Mouse (Mus musculus) activated CD4-positive, CD25-positive, alpha-beta regulatory T cell (primary cell): Measurements from ENCODE around the gene Samd13. TPM values are rescaled to one million over a fixed set of nuclear protein-coding genes. Genes with fewer than 3 reads are reported as not detected.

Experiments used
- polyA plus RNA-seq, 2 experiments: library from polyadenylated mRNA; unstranded; fragments of 100-300 nt; shearing (Covaris generic); gene quantifications; one replicate each; pipeline ENCODE4 v1.2.1; 2017

The Samd13 gene
- polyA plus RNA-seq, result under 1 TPM in 1 of 2 experiments, not detected in 1; 0.84 TPM

DNA sequence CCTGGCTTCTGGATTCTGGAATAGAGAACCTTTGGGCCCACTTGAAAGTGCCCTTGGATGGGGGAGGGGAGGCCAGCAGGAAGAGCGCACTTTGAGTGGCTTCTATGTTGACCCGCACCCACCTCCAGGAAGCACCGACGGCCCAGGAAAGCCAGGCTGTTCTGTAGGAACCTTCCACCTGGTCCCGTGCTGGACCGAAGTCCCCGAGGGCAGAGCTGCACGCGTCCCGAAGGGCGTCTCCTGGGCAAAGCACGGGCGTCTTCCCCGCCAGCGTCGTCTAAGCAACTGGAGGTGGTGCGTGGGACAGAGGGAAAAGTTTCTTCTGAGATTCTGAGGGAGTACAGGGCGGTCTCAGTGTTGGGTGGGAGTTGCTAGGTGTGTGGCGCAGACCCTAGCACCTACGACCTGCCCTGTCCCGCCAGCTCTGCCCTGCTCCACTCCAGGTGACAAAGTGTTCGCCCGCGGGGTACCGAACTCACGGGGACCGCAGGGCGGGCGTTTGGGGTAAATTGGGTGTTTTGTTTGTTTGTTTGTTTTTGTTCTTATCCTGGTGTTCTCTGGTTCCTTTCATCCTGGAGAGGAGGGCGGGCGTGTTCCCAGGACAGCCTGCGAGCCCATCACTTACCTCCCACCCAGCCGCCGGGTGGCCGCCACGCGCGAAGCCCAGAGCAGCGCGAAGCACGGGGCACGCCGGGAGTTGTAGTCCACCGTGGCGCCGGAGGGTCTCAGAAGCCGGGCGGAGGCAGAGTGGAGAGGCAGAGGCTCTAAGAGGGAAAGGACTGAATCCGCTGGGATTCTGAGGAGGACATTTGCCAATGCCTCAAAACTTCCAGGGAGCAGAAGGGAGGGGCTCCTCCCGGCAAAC, at the start of gene Samd13:
Gene Samd13, minus strand, starts transcription at position 782 of the 865 bp plus-strand sequence.

DNA sequence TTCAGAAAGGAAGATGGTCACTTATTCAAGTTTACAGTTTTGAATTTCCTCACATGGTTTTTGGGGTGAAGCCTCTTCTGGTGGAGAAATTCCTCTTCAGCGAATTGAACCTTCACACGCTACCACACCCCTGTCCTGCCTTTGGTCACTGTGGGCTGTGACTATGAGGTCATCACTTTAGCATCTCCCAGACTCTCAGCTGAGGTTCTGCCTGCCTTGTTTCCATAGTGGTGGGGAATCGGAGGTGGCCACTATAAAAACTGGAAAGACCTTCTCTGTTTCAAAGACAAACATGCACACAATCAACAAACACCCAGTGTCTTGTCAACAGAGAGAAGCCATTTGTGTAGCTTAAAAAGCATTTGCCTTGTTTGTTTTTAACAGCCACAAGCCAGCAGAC, 34.2 kb downstream of the Samd13 start, which contains the start of gene 4930503B20Rik:
Gene 4930503B20Rik, minus strand, starts transcription at position 101 of the 400 bp plus-strand sequence.

DNA sequence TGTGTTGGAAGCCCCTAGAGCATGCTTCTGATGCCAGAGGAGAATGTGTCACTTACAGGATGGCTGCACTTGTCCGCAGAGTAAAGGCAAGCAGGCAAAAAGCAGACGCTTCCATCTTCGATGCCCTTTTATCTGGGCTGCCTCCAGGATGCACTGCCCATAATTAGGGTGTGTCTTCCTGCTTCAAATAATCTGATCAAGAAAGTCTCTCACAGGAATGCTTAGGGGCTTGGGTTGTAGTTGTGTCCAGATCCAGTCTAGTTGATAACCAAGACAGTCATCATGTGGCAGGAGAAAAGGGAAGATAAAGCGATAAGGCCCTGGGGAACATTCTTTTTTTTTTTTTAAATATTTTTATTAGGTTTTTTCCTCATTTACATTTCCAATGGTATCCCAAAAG, 69.9 kb downstream of the Samd13 start, which contains the start of gene Dnase2b:
Gene Dnase2b, minus strand, starts transcription at position 101 of the 400 bp plus-strand sequence.

Other genes starting within 250 kb of the Samd13 start
- gene Ctbs, start 235.8 kb downstream of the Samd13 start, polyA plus RNA-seq, result 1 to 10 TPM; 9.0 to 9.3 TPM
- 1 to 10 TPM; 7.1 to 9.2 TPM for gene Spata1, start 185.8 kb downstream of the Samd13 start, polyA plus RNA-seq
- 100 to 1,000 TPM; 436 to 441 TPM for gene Gng5, start 185.8 kb downstream of the Samd13 start, polyA plus RNA-seq
- 10 to 100 TPM; 60.1 to 84.2 TPM for gene Rpf1, start 164.2 kb downstream of the Samd13 start, polyA plus RNA-seq
- gene Uox, start 115.2 kb downstream of the Samd13 start, polyA plus RNA-seq, result under 1 TPM in 1 of 2 experiments, not detected in 1; 0.44 TPM
- not detected for gene Dnase2b, start 70.0 kb downstream of the Samd13 start, polyA plus RNA-seq
- under 1 TPM in 1 of 2 experiments, not detected in 1; 0.79 TPM for gene 4930503B20Rik, start 34.3 kb downstream of the Samd13 start, polyA plus RNA-seq
- 100 to 1,000 TPM; 131 to 134 TPM for gene Prkacb, start 127.4 kb upstream of the Samd13 start, polyA plus RNA-seq
- gene Ttll7, start 166.8 kb upstream of the Samd13 start, polyA plus RNA-seq, result under 1 TPM in 1 of 2 experiments, not detected in 1; 0.07 TPM